Mouse (Mus musculus): ENCODE measurements around the gene Eef2k. TPM values are rescaled to one million over a fixed set of nuclear protein-coding genes. Genes with fewer than 3 reads are reported as not detected.
A peak's percentile ranks its signal among the peaks of the same experiment; 100 is the strongest.
"Not testable (repeated sequence)": the region's sequence is repeated elsewhere in the genome, so short reads cannot be mapped to it uniquely, and the experiment has no call there.

Eef2k gene
- polyA plus RNA-seq, 2 experiments, result 13.4 to 30.2 TPM

DNA sequence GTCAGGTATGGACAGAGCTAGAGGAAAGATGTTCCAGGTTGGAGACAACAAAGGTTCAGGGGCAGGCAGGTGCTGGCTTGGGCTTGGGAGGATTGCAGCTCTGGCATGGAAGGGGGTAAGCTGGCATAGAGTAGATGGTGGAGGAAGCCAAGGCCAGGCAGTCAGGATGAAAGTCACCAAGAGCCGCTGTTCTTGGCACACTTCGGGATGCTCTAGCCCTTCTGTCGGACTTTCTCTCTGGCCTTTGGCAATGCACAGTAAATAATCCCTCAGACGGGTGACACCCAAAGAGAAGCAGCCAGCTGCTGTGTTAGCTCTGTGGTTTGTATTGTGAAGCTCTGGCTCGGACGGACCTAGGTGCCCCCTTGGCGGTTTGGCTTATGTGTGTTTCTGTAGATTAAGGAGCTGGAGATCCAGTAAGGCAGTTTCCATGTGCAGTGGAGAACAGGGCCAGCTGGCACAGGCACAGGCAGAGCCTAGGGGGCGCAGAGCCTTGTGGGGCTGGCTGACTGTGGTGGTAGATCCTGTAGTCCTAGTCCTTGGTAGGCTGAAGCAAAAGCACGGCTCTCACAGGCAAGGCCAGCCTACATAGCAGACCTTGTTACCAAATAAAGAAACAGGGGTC lies 55.2 kb downstream of the Eef2k start:
- TF ChIP-seq EP300 (IDR thresholded peaks at IDR 0.05; ENCODE audit: low read depth), result no peak
- TF ChIP-seq CTCF (IDR thresholded peaks at IDR 0.05; ENCODE audit: low read depth), result no peak
- H3K36me3 ChIP-seq (replicated peaks; ENCODE audit: control insufficient read depth, insufficient read depth, low read depth), result peaks cover 67% of the 10 kb centered on the region
- no peaks in the 10 kb centered on the region for H3K9me3 ChIP-seq (ENCODE audit: control insufficient read depth, low read length)
- H3K27ac ChIP-seq, result no peak overlapping the region
- ATAC-seq (ENCODE audit: insufficient read depth) (no peak), DNase-seq (ENCODE audit: low read depth in 3 of 3, low spot score in 3 of 3) (no peak)
- H3K9ac ChIP-seq (replicated peaks), result no peak overlapping the region
- WGBS (ENCODE audit: insufficient replicate concordance), result 86% methylated on average over 9 of the region's 9 CpGs
- H3K27me3 ChIP-seq (ENCODE audit: control insufficient read depth, insufficient read depth, low read length), result no peaks in the 10 kb centered on the region
- H3K4me3 ChIP-seq (ENCODE audit: insufficient read depth in 1 of 2, low read depth in 2 of 2, low read length in 2 of 2), result no peak overlapping the region
- H3K4me2 ChIP-seq (ENCODE audit: low read depth), result no peak overlapping the region
- peaks cover 3 to 5% of the 10 kb centered on the region in 2 experiments; a peak in 3 of 4 replicates for H3K4me1 ChIP-seq (replicated peaks; ENCODE audit: control insufficient read depth in 2 of 2, insufficient read depth in 2 of 2, low read length in 1 of 2)

DNA sequence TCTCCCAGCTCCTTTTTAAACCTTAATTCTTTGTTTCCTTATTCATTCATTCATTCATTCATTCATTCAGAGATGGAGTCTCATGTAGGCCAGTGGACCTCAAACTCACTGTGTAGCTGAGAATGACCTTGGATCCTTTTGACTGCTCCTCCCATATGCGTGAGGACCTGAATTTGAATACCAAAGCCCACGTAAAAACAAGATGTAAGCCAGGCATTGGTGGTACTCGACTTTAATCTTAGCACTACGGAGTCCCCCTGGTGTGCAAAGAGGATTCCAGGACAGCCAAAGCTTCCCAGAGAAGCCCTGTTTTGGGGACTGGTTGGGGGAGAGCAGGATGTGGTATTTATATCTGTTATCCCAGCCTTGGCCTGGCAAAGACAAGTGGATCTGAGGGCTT lies 57.6 kb downstream of the Eef2k start:
- H3K36me3 ChIP-seq (replicated peaks; ENCODE audit: control insufficient read depth, insufficient read depth, low read depth), result peaks cover 64% of the 10 kb centered on the region
- ATAC-seq (ENCODE audit: insufficient read depth), result no peak
- WGBS (ENCODE audit: insufficient replicate concordance), result 79% methylated on average over 4 of the region's 4 CpGs
- H3K9me3 ChIP-seq (ENCODE audit: control insufficient read depth, low read length), result no peaks in the 10 kb centered on the region
- H3K27ac ChIP-seq, result no peak overlapping the region
- DNase-seq (ENCODE audit: low read depth in 3 of 3, low spot score in 3 of 3), result no peak
- no peaks in the 10 kb centered on the region for H3K4me1 ChIP-seq (replicated peaks; ENCODE audit: control insufficient read depth in 2 of 2, insufficient read depth in 2 of 2, low read length in 1 of 2)
- H3K9ac ChIP-seq (replicated peaks), result no peak overlapping the region
- TF ChIP-seq EP300 (IDR thresholded peaks at IDR 0.05; ENCODE audit: low read depth) (no peak), CTCF (IDR thresholded peaks at IDR 0.05; ENCODE audit: low read depth) (no peak)
- no peak overlapping the region for H3K4me3 ChIP-seq (ENCODE audit: insufficient read depth in 1 of 2, low read depth in 2 of 2, low read length in 2 of 2)
- H3K4me2 ChIP-seq (ENCODE audit: low read depth), result no peak overlapping the region
- no peaks in the 10 kb centered on the region for H3K27me3 ChIP-seq (ENCODE audit: control insufficient read depth, insufficient read depth, low read length)

DNA sequence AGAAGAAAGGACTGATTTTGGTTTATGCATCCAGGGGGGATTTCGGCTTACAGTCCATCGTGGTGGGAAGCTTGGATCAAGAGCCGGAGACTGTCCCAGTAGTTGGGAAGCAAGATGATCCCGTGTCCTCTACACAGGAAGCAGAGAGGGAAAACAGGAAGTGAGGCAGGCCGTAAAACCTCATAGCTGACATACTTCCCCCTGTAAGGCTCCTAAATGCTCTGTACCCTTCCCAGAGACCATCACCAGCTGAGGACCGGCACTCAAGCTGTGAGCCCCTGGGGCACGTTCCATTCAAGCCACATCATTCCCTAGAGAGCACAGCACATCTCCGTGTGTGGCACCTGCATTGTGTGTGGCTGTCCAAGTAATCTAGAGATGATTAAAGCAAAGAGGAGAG lies 59.1 kb downstream of the Eef2k start:
- H3K9me3 ChIP-seq (ENCODE audit: control insufficient read depth, low read length), result no peaks in the 10 kb centered on the region
- H3K27ac ChIP-seq, result no peak overlapping the region
- TF ChIP-seq CTCF (IDR thresholded peaks at IDR 0.05; ENCODE audit: low read depth) (no peak), EP300 (IDR thresholded peaks at IDR 0.05; ENCODE audit: low read depth) (no peak)
- H3K36me3 ChIP-seq (replicated peaks; ENCODE audit: control insufficient read depth, insufficient read depth, low read depth), result peaks cover 53% of the 10 kb centered on the region
- H3K27me3 ChIP-seq (ENCODE audit: control insufficient read depth, insufficient read depth, low read length), result no peaks in the 10 kb centered on the region
- no peak overlapping the region for H3K4me2 ChIP-seq (ENCODE audit: low read depth)
- WGBS (ENCODE audit: insufficient replicate concordance), result 54% methylated on average over 8 of the region's 8 CpGs
- no peaks in the 10 kb centered on the region for H3K4me1 ChIP-seq (replicated peaks; ENCODE audit: control insufficient read depth in 2 of 2, insufficient read depth in 2 of 2, low read length in 1 of 2)
- H3K4me3 ChIP-seq (ENCODE audit: insufficient read depth in 1 of 2, low read depth in 2 of 2, low read length in 2 of 2), result no peak overlapping the region
- no peak overlapping the region for H3K9ac ChIP-seq (replicated peaks)
- ATAC-seq (ENCODE audit: insufficient read depth) (no peak), DNase-seq (ENCODE audit: low read depth in 3 of 3, low spot score in 3 of 3) (no peak)

DNA sequence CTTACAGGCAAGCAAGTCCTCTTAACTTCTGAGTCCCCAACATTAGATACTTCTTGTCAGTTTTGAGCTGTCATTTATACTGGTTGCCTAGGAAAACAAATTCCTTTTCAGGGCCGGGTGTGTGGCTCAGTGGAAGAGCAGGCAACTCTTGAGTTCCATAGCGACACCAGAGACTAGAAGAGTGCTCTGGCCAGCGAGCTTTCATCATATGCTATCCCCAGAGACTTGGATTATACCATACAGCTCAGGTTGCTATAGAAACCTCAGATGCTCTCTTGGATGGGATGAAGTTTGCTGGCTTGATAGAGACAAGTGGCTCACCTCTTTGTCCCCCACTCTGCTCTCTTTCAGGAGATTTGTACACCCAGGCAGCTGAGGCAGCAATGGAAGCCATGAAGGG lies 60.3 kb downstream of the Eef2k start:
- Histone ChIP-seq H3K27me3 (ENCODE audit: control insufficient read depth, insufficient read depth, low read length) (no peaks in the 10 kb centered on the region), H3K4me1 (replicated peaks; ENCODE audit: control insufficient read depth in 2 of 2, insufficient read depth in 2 of 2, low read length in 1 of 2) (no peaks in the 10 kb centered on the region), H3K27ac (no peak overlapping the region), H3K36me3 (replicated peaks; ENCODE audit: control insufficient read depth, insufficient read depth, low read depth) (peaks cover 47% of the 10 kb centered on the region), H3K9me3 (ENCODE audit: control insufficient read depth, low read length) (no peaks in the 10 kb centered on the region), H3K4me2 (ENCODE audit: low read depth) (no peak overlapping the region), H3K4me3 (ENCODE audit: insufficient read depth in 1 of 2, low read depth in 2 of 2, low read length in 2 of 2) (no peak overlapping the region), H3K9ac (replicated peaks) (no peak overlapping the region)
- TF ChIP-seq CTCF (IDR thresholded peaks at IDR 0.05; ENCODE audit: low read depth) (no peak), EP300 (IDR thresholded peaks at IDR 0.05; ENCODE audit: low read depth) (no peak)
- WGBS (ENCODE audit: insufficient replicate concordance), result 76% methylated on average over 3 of the region's 3 CpGs
- ATAC-seq (ENCODE audit: insufficient read depth) (no peak), DNase-seq (ENCODE audit: low read depth in 3 of 3, low spot score in 3 of 3) (no peak)

DNA sequence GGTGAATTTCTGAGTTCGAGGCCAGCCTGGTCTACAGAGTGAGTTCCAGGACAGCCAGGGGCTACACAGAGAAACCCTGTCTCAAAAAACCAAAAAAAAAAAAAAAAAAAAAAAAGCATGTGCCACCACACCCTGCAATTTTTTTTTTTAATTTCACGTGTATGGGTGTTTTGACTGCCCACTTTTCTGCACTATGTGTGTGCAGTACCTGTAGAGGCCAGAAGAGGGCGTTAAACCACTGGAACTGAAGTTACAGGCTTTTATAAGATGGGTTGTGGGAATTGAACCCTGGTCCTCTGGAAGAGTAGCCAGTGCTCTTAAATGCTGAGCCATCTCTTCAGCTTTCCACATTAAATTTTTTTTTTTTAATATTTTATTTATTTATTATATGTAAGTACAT lies 67.5 kb downstream of the Eef2k start:
- H3K27ac ChIP-seq; H3K27me3 ChIP-seq (ENCODE audit: control insufficient read depth, insufficient read depth, low read length); H3K9ac ChIP-seq (replicated peaks); DNase-seq (ENCODE audit: low read depth in 3 of 3, low spot score in 3 of 3); H3K4me3 ChIP-seq (ENCODE audit: insufficient read depth in 1 of 2, low read depth in 2 of 2, low read length in 2 of 2); ATAC-seq (ENCODE audit: insufficient read depth); H3K4me2 ChIP-seq (ENCODE audit: low read depth); H3K36me3 ChIP-seq (replicated peaks; ENCODE audit: control insufficient read depth, insufficient read depth, low read depth); H3K9me3 ChIP-seq (ENCODE audit: control insufficient read depth, low read length); H3K4me1 ChIP-seq (replicated peaks; ENCODE audit: control insufficient read depth in 2 of 2, insufficient read depth in 2 of 2, low read length in 1 of 2): not testable (repeated sequence)
- peak; percentile 36; the same call in 1 of the 2 replicates for TF ChIP-seq CTCF (IDR thresholded peaks at IDR 0.05; ENCODE audit: low read depth)
- WGBS (ENCODE audit: insufficient replicate concordance), result 57% methylated on average over 3 of the region's 3 CpGs

DNA sequence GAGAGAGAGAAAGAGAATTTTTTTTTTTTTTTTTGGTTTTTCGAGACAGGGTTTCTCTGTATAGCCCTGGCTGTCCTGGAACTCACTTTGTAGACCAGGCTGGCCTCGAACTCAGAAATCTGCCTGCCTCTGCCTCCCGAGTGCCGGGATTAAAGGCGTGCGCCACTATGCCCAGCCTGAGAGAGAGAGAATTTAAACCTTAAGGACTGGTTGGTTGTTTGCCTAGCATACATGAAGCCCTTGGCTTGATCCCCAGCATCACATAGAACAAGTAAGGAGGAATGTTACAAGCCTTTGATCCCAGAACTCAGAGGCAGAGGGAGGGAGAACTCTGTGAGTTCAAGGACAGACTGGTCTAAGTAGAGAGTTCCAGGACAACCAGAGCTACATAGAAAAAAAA lies 68.6 kb downstream of the Eef2k start:
- H3K4me2 ChIP-seq (ENCODE audit: low read depth); ATAC-seq (ENCODE audit: insufficient read depth); H3K27me3 ChIP-seq (ENCODE audit: control insufficient read depth, insufficient read depth, low read length): not testable (repeated sequence)

More for the DNA sequence above, 68.6 kb downstream of the Eef2k start:
- H3K36me3 ChIP-seq (replicated peaks; ENCODE audit: control insufficient read depth, insufficient read depth, low read depth); H3K27ac ChIP-seq; H3K4me3 ChIP-seq (ENCODE audit: insufficient read depth in 1 of 2, low read depth in 2 of 2, low read length in 2 of 2); H3K9ac ChIP-seq (replicated peaks); H3K4me1 ChIP-seq (replicated peaks; ENCODE audit: control insufficient read depth in 2 of 2, insufficient read depth in 2 of 2, low read length in 1 of 2); DNase-seq (ENCODE audit: low read depth in 3 of 3, low spot score in 3 of 3); H3K9me3 ChIP-seq (ENCODE audit: control insufficient read depth, low read length): not testable (repeated sequence)
- WGBS (ENCODE audit: insufficient replicate concordance), result 71% methylated on average over 5 of the region's 6 CpGs
